In the genomic region with DNA sequence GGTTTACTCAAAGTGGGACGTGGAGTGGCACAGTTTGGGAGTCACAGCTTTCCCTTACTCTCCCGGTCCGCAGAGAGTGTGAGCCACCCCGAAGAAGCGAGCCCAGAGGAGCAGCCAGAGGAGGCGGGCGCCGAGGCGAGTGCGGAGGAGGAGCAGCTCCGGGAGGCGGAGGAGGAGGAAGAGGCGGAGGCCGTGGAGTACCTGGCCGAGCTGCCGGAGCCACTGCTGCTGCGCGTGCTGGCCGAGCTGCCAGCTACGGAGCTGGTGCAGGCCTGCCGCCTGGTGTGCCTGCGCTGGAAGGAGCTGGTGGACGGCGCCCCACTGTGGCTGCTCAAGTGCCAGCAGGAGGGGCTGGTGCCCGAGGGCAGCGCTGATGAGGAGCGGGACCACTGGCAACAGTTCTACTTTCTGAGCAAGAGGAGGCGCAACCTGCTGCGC, we compare ENCODE assay signal across 8 mouse cellular contexts. TPM values are rescaled to one million over a fixed set of nuclear protein-coding genes. Genes with fewer than 3 reads are reported as not detected.
DNase-seq lines count a peak whose midpoint lies in the region; ATAC-seq and TF ChIP-seq lines count a peak whose summit lies in the region.

No protein-coding gene starts in this region.

- peak overlapping the region; percentile 60 for H3K9ac ChIP-seq in hindbrain, embryonic 13.5 days

- H3K4me1 ChIP-seq in G1E (ENCODE audit: insufficient read depth, low read depth, low read length), result peaks cover 40% of the 10 kb centered on the region
- H3K4me1 ChIP-seq in hindbrain, embryonic 13.5 days (replicated peaks), result peaks cover 41% of the 10 kb centered on the region

- H3K9me3 ChIP-seq in G1E (replicated peaks), result no peaks in the 10 kb centered on the region
- no peaks in the 10 kb centered on the region for H3K9me3 ChIP-seq in hindbrain, embryonic 13.5 days

- under 1% methylated on average over 29 of the region's 29 CpGs for whole genome bisulfite sequencing in hindbrain, embryonic 13.5 days

- DNase-seq in G1E (ENCODE audit: low spot score), result peak; percentile 51
- peak; percentile 78 to 85 for DNase-seq in cerebellum, postnatal 10 days
- DNase-seq in frontal cortex, postnatal 36 days (ENCODE audit: low spot score in 2 of 2), result peak; percentile 72 to 83
- peak; percentile 76 to 87 for DNase-seq in layer of hippocampus, postnatal 36 days
- peak; percentile 76 for DNase-seq in lung, postnatal 14 days
- DNase-seq in ovary, postnatal 36 days (ENCODE audit: low spot score), result peak; percentile 82
- peak; percentile 76 to 82 for DNase-seq in thymus, postnatal 36 days

- peaks cover 60% of the 10 kb centered on the region for H3K27me3 ChIP-seq in G1E (ENCODE audit: insufficient read depth, low read length)
- peaks cover 70% of the 10 kb centered on the region for H3K27me3 ChIP-seq in hindbrain, embryonic 13.5 days

- peak overlapping the region; percentile 55 for H3K4me2 ChIP-seq in hindbrain, embryonic 13.5 days

- no peaks in the 10 kb centered on the region for H3K36me3 ChIP-seq in G1E (replicated peaks)
- H3K36me3 ChIP-seq in hindbrain, embryonic 13.5 days, result no peaks in the 10 kb centered on the region

- ATAC-seq in G1E (ENCODE audit: extremely low read depth, insufficient number of reproducible peaks, low FRiP score, poor library complexity, severe bottlenecking), result no peak
- ATAC-seq in hindbrain, embryonic 13.5 days (ENCODE audit: low FRiP score), result no peak

- TF ChIP-seq CTCF in G1E (IDR thresholded peaks at IDR 0.05; ENCODE audit: low read depth, low read length), result no peak

- H3K27ac ChIP-seq in hindbrain, embryonic 13.5 days, result no peak overlapping the region

- H3K4me3 ChIP-seq in G1E (ENCODE audit: low read depth, low read length), result peak overlapping the region; percentile 56; the same call in 1 of the 2 replicates
- peak overlapping the region; percentile 32 for H3K4me3 ChIP-seq in hindbrain, embryonic 13.5 days

RNA-seq across cellular contexts. Expression of a gene that starts 3.6 kb away (rescaled TPM):
- total RNA-seq in G1E (2014; fragmentation: Nextera tagmentation), result not detected in 2 replicates
- 0.49 and 0.64 TPM in 2 replicates for total RNA-seq in G1E (2017)
- 0.12 and 0.44 TPM in 2 replicates for polyA plus RNA-seq in G1E (2012)
- polyA plus RNA-seq in hindbrain, embryonic 13.5 days (2015; fragmentation: Nextera tagmentation; extraction: Ambion mirVana), result 5.3 and 7.1 TPM in 2 replicates
- total RNA-seq in layer of hippocampus, postnatal 36 days (2021), result 100 to 1,000 TPM in 1 of 2 experiments, 10 to 100 TPM in 1; 91.4 to 102 TPM

RNA-seq across cellular contexts. Expression of a gene that starts 3.7 kb away (rescaled TPM):
- total RNA-seq in G1E (2014; fragmentation: Nextera tagmentation), result 7.5 and 10.1 TPM in 2 replicates
- total RNA-seq in G1E (2017), result 5.0 and 6.6 TPM in 2 replicates
- 3.0 and 3.3 TPM in 2 replicates for polyA plus RNA-seq in G1E (2012)
- polyA plus RNA-seq in hindbrain, embryonic 13.5 days (2015; fragmentation: Nextera tagmentation; extraction: Ambion mirVana), result 91.2 and 98.2 TPM in 2 replicates
- total RNA-seq in layer of hippocampus, postnatal 36 days (2021), result 100 to 1,000 TPM; 132 to 136 TPM

RNA-seq across cellular contexts. Expression of a gene that starts 12.1 kb away (rescaled TPM):
- total RNA-seq in G1E (2014; fragmentation: Nextera tagmentation) (108 and 115 TPM in 2 replicates), G1E (2017) (34.1 and 39.7 TPM in 2 replicates)
- 57.1 and 63.0 TPM in 2 replicates for polyA plus RNA-seq in G1E (2012)
- polyA plus RNA-seq in hindbrain, embryonic 13.5 days (2015; fragmentation: Nextera tagmentation; extraction: Ambion mirVana), result 15.7 and 16.0 TPM in 2 replicates
- 10 to 100 TPM; 28.5 to 29.1 TPM for total RNA-seq in layer of hippocampus, postnatal 36 days (2021)

RNA-seq across cellular contexts. Expression of a gene that starts 33.5 kb away (rescaled TPM):
- total RNA-seq in G1E (2014; fragmentation: Nextera tagmentation) (not detected in 2 replicates), G1E (2017) (under 0.01 and 0.16 TPM in 2 replicates)
- polyA plus RNA-seq in G1E (2012), result not detected in 2 replicates
- polyA plus RNA-seq in hindbrain, embryonic 13.5 days (2015; fragmentation: Nextera tagmentation; extraction: Ambion mirVana), result 17.2 and 20.9 TPM in 2 replicates
- total RNA-seq in layer of hippocampus, postnatal 36 days (2021), result 1 to 10 TPM; 1.3 to 1.6 TPM

RNA-seq across cellular contexts. Expression of a gene that starts 33.8 kb away (rescaled TPM):
- total RNA-seq in G1E (2014; fragmentation: Nextera tagmentation) (25.1 and 40.0 TPM in 2 replicates), G1E (2017) (9.4 and 14.9 TPM in 2 replicates)
- 23.8 and 24.6 TPM in 2 replicates for polyA plus RNA-seq in G1E (2012)
- polyA plus RNA-seq in hindbrain, embryonic 13.5 days (2015; fragmentation: Nextera tagmentation; extraction: Ambion mirVana), result 118 and 127 TPM in 2 replicates
- total RNA-seq in layer of hippocampus, postnatal 36 days (2021), result 10 to 100 TPM; 14.5 to 15.6 TPM

Comparison
In these comparisons a context has a peak if more than half of its experiments do, and no peak if none do; other contexts are left out.
1. RNA of a gene that starts 3.6 kb away (total RNA-seq): 91.4 to 102 TPM in layer of hippocampus, postnatal 36 days; 0.49 to 0.64 TPM in G1E; every median in the first group is over 10 times any median in the second.
2. RNA of a gene that starts 3.7 kb away (total RNA-seq): 132 to 136 TPM in layer of hippocampus, postnatal 36 days; 5.0 to 10.1 TPM in G1E; every median in the first group is over 10 times any median in the second.
3. Peak in every context shown above with its lines, with median percentiles within 50 percentile points of each other: DNase-seq.